Mouse (Mus musculus): ENCODE data around the gene BC049352. TPM values are rescaled to one million over a fixed set of nuclear protein-coding genes. Genes with fewer than 3 reads are reported as not detected.
A peak's percentile ranks its signal among the peaks of the same experiment; 100 is the strongest.

Gene BC049352
- total and polyA plus RNA-seq, 3 experiments: 0.17 TPM; not detected in 2

GRCm38 (mm10) chr9:45142686-45143085, 39.1 kb upstream of the BC049352 start:
- peaks cover 4 to 11% of the 10 kb centered on the region in 2 experiments; a peak in 2 of 4 replicates for H3K4me1 ChIP-seq (ENCODE audit: control insufficient read depth in 1 of 2, insufficient read depth in 2 of 2)
- no peaks in the 10 kb centered on the region for H3K36me3 ChIP-seq (replicated peaks in 1 of 2; ENCODE audit: control insufficient read depth in 1 of 2, insufficient read depth in 1 of 2, low read length in 1 of 2)
- H3K9me3 ChIP-seq (replicated peaks; ENCODE audit: low read length): no peaks in the 10 kb centered on the region
- H3K4me2 ChIP-seq (ENCODE audit: insufficient read depth, low read depth, poor library complexity, severe bottlenecking): no peak overlapping the region
- no peaks in the 10 kb centered on the region for H3K79me2 ChIP-seq (replicated peaks; ENCODE audit: control insufficient read depth, extremely low read depth, insufficient read depth, poor library complexity, severe bottlenecking)
- DNase-seq (ENCODE audit: extremely low read depth): no peak
- in situ Hi-C loops (cut with MboI; ENCODE audit: low pct_ligation_motif_present, low pct_unique_long_range_greater_than_20kb, low sequenced_read_pairs): no loop called here
- no peak overlapping the region for H3K4me3 ChIP-seq (replicated peaks in 1 of 3; ENCODE audit: low read depth in 2 of 3, low read length in 2 of 3, poor library complexity in 1 of 3)
- no peak overlapping the region for H3K9ac ChIP-seq (ENCODE audit: insufficient read depth, low read depth)
- TF ChIP-seq USF1 (IDR thresholded peaks at IDR 0.05; ENCODE audit: low read depth, low read length) (no peak), NRF1 (IDR thresholded peaks at IDR 0.05; ENCODE audit: low read depth, low read length) (no peak), POLR2AphosphoS2 (IDR thresholded peaks at IDR 0.05; ENCODE audit: low read depth, low read length) (no peak), E2F4 (IDR thresholded peaks at IDR 0.05; ENCODE audit: insufficient replicate concordance, low read depth, low read length) (no peak), MAX (IDR thresholded peaks at IDR 0.05; ENCODE audit: low read length) (no peak), SIN3A (IDR thresholded peaks at IDR 0.05; ENCODE audit: low read length) (no peak), CHD2 (IDR thresholded peaks at IDR 0.05; ENCODE audit: low read length) (no peak), CHD1 (IDR thresholded peaks at IDR 0.05; ENCODE audit: low read depth, low read length) (no peak), KAT2A (IDR thresholded peaks at IDR 0.05; ENCODE audit: insufficient replicate concordance, low read length) (no peak), ELF1 (IDR thresholded peaks at IDR 0.05; ENCODE audit: low read depth, low read length) (no peak), IRF4 (IDR thresholded peaks at IDR 0.05; ENCODE audit: low read depth, low read length) (no peak), SMC3 (IDR thresholded peaks at IDR 0.05; ENCODE audit: low read depth, low read length) (no peak), TCF12 (IDR thresholded peaks at IDR 0.05; ENCODE audit: low read depth, low read length) (no peak)
- dilution Hi-C loops (cut with MboI; ENCODE audit: extremely low pct_ligation_motif_present, extremely low pct_unique_long_range_greater_than_20kb, low sequenced_read_pairs): no loop called here
- no peak overlapping the region for H3K27ac ChIP-seq (ENCODE audit: insufficient read depth, low read depth)
- H3K27me3 ChIP-seq (replicated peaks): peaks cover 91% of the 10 kb centered on the region

GRCm38 (mm10) chr9:45145533-45146266, 36.1 kb upstream of the BC049352 start:
- H3K4me1 ChIP-seq (ENCODE audit: control insufficient read depth in 1 of 2, insufficient read depth in 2 of 2): 0 out of 4 replicates have a peak, but pooled peaks cover 0 to 4% of the 10 kb centered on the region in 2 experiments
- H3K4me2 ChIP-seq (ENCODE audit: insufficient read depth, low read depth, poor library complexity, severe bottlenecking): 0 out of 2 replicates have a peak overlapping the region, but pooled peaks have one; percentile 27
- no peaks in the 10 kb centered on the region for H3K79me2 ChIP-seq (replicated peaks; ENCODE audit: control insufficient read depth, extremely low read depth, insufficient read depth, poor library complexity, severe bottlenecking)
- in situ Hi-C loops (cut with MboI; ENCODE audit: low pct_ligation_motif_present, low pct_unique_long_range_greater_than_20kb, low sequenced_read_pairs): no loop called here
- no peak overlapping the region for H3K9ac ChIP-seq (ENCODE audit: insufficient read depth, low read depth)
- no peak for TF ChIP-seq TCF12 (IDR thresholded peaks at IDR 0.05; ENCODE audit: low read depth, low read length)
- no peak for TF ChIP-seq E2F4 (IDR thresholded peaks at IDR 0.05; ENCODE audit: insufficient replicate concordance, low read depth, low read length)
- TF ChIP-seq ELF1 (IDR thresholded peaks at IDR 0.05; ENCODE audit: low read depth, low read length): no peak
- no peak for TF ChIP-seq ZKSCAN1 (IDR thresholded peaks at IDR 0.05; ENCODE audit: borderline replicate concordance, low read depth, low read length)
- no peak for TF ChIP-seq MXI1 (IDR thresholded peaks at IDR 0.05; ENCODE audit: low read depth, low read length)
- no peak for TF ChIP-seq CHD2 (IDR thresholded peaks at IDR 0.05; ENCODE audit: low read length)
- no peak for TF ChIP-seq CHD1 (IDR thresholded peaks at IDR 0.05; ENCODE audit: low read depth, low read length)
- no peak for TF ChIP-seq GABPA (IDR thresholded peaks at IDR 0.05; ENCODE audit: insufficient replicate concordance, low read depth, low read length)
- TF ChIP-seq UBTF (IDR thresholded peaks at IDR 0.05; ENCODE audit: low read depth, low read length): no peak
- TF ChIP-seq USF2 (conservative IDR thresholded peaks at IDR 0.05; ENCODE audit: low read depth, low read length): no peak
- dilution Hi-C loops (cut with MboI; ENCODE audit: extremely low pct_ligation_motif_present, extremely low pct_unique_long_range_greater_than_20kb, low sequenced_read_pairs): no loop called here
- no peak overlapping the region for H3K27ac ChIP-seq (ENCODE audit: insufficient read depth, low read depth)
- H3K4me3 ChIP-seq (replicated peaks in 1 of 3; ENCODE audit: low read depth in 2 of 3, low read length in 2 of 3, poor library complexity in 1 of 3): no peak overlapping the region
- H3K9me3 ChIP-seq (replicated peaks; ENCODE audit: low read length): no peaks in the 10 kb centered on the region
- H3K27me3 ChIP-seq (replicated peaks): peaks cover 92% of the 10 kb centered on the region
- H3K36me3 ChIP-seq (replicated peaks in 1 of 2; ENCODE audit: control insufficient read depth in 1 of 2, insufficient read depth in 1 of 2, low read length in 1 of 2): no peaks in the 10 kb centered on the region
- DNase-seq (ENCODE audit: extremely low read depth): no peak

Data from CH12.LX (cell line).